Mouse (Mus musculus): ENCODE results near the gene Plod2.

DNA sequence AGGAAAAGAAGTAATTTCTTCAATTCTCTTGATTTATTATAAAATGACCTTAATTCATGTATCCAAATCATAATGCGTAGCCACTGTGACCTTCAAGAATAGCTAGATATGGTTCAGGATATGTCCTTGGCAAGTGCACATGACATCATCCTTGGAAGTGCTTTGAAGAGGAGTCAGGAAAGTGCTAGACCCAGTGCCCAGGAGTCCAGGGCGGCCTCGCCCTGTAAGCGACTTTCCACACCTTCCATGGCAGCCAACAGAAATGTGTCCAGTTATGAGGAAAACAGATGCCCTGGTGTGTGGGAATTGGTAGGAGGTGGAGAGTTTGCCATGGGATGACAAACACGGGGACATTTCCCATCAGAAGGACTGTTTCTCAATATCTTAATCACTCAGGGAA lies 47.0 kb downstream of the Plod2 start:
- TF ChIP-seq POLR2A (IDR thresholded peaks at IDR 0.05; ENCODE audit: borderline replicate concordance, insufficient read depth, low read length) (no peak), CTCF (IDR thresholded peaks at IDR 0.05; ENCODE audit: borderline replicate concordance, insufficient read depth, low read depth, low read length) (no peak)
